Mouse (Mus musculus) spleen, adult 2 months (tissue): ENCODE results near the gene Prkrip1.

ENCODE experiments used
- CTCF ChIP-seq: fragments of 200-500 bp; IDR thresholded peaks from 2 replicates; pipeline ENCODE4 v1.5.1; 2011; ENCODE audit warnings: mild to moderate bottlenecking, inconsistent platforms; ENCODE audit not compliant: insufficient read depth, insufficient read length, insufficient replicate concordance; ENCODE audit errors: extremely low read depth
- POLR2A ChIP-seq: fragments of 200-500 bp; IDR thresholded peaks from 2 replicates; pipeline ENCODE4 v1.6.1; 2011; ENCODE audit warnings: low read depth, low read length, inconsistent platforms

DNA sequence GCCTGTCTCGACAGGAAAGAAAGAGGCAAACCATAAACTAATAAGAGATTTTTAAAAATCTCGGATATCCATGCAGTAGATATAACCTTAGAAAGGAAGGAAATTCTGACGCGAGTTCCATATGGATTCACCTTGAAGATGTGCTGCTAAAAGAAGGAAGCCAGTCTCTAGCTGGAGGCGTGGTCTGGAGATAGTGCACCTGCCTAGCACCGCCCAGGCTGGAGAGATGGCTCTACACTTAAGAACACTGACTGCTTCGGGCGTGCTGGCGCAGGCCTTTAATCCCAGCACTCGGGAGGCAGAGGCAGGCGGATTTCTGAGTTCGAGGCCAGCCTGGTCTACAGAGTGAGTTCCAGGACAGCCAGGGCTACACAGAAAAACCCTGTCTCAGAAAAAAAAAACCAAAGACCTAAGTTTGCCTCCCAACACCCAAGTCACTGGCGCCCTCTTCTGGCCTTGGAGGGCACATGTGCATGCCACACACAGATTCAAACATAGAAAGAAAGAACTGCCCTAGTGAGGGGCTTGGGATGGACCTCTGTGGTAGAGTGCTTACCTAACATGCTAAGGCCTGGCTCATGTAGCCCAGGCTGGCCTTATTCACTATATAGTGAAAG lies 61.0 kb downstream of the Prkrip1 start:
- TF ChIP-seq POLR2A: no peak
- TF ChIP-seq CTCF: peak; percentile 64; the same call in 1 of the 2 replicates
